Mouse (Mus musculus) thymus, postnatal 25 days (tissue): ENCODE data around the gene Tmem230.
"Not testable (repeated sequence)": the region's sequence is repeated elsewhere in the genome, so short reads cannot be mapped to it uniquely, and the experiment has no call there.

ENCODE experiments used
- DNase-seq: peaks from one replicate; pipeline ENCODE4 v3.0.0; 2022

Gene Tmem230

GRCm38 (mm10) chr2:132247539-132248313 is at the start of gene Tmem230:
Gene Tmem230, minus strand, starts transcription at chr2:132247807.
- DNase-seq, result peak; percentile 96

GRCm38 (mm10) chr2:132293694-132294450 is 46.3 kb upstream of the Tmem230 start:
- DNase-seq, result peak; percentile 43

GRCm38 (mm10) chr2:132292083-132292482 is 44.5 kb upstream of the Tmem230 start:
- no peak for DNase-seq

- no peak for DNase-seq
Measured at GRCm38 (mm10) chr2:132291265-132291664, 43.7 kb upstream of the Tmem230 start.

- DNase-seq, result no peak
Measured at GRCm38 (mm10) chr2:132290808-132291207, 43.2 kb upstream of the Tmem230 start.

- not testable (repeated sequence) for DNase-seq
Measured at GRCm38 (mm10) chr2:132289213-132289612, 41.6 kb upstream of the Tmem230 start.

GRCm38 (mm10) chr2:132286376-132287076 is 38.9 kb upstream of the Tmem230 start:
- DNase-seq, result no peak

- not testable (repeated sequence) for DNase-seq
Measured at GRCm38 (mm10) chr2:132285722-132286121, 38.1 kb upstream of the Tmem230 start.

- DNase-seq, result no peak
Measured at GRCm38 (mm10) chr2:132284492-132285139, 37.0 kb upstream of the Tmem230 start.

- DNase-seq, result no peak
Measured at GRCm38 (mm10) chr2:132283236-132284070, 35.8 kb upstream of the Tmem230 start.

GRCm38 (mm10) chr2:132282453-132283174 is 35.0 kb upstream of the Tmem230 start:
- no peak for DNase-seq

GRCm38 (mm10) chr2:132281560-132282452 is 34.2 kb upstream of the Tmem230 start:
- no peak for DNase-seq

GRCm38 (mm10) chr2:132280518-132281120 is 33.0 kb upstream of the Tmem230 start:
- no peak for DNase-seq

- DNase-seq, result no peak
Measured at GRCm38 (mm10) chr2:132279978-132280377, 32.4 kb upstream of the Tmem230 start.

- DNase-seq, result no peak
Measured at GRCm38 (mm10) chr2:132279336-132279882, 31.8 kb upstream of the Tmem230 start.

- no peak for DNase-seq
Measured at GRCm38 (mm10) chr2:132278273-132278853, 30.8 kb upstream of the Tmem230 start.

- no peak for DNase-seq
Measured at GRCm38 (mm10) chr2:132276249-132276648, 28.6 kb upstream of the Tmem230 start.

GRCm38 (mm10) chr2:132275527-132275926 is 27.9 kb upstream of the Tmem230 start:
- no peak for DNase-seq
